Mouse (Mus musculus) layer of hippocampus, adult 9-10 months (tissue): ENCODE measurements around the gene Foxo3.

Experiments used
- DNase-seq: peaks from one replicate; pipeline ENCODE4 v3.0.0; 2022; ENCODE audit warnings: low spot score

The Foxo3 gene

DNA sequence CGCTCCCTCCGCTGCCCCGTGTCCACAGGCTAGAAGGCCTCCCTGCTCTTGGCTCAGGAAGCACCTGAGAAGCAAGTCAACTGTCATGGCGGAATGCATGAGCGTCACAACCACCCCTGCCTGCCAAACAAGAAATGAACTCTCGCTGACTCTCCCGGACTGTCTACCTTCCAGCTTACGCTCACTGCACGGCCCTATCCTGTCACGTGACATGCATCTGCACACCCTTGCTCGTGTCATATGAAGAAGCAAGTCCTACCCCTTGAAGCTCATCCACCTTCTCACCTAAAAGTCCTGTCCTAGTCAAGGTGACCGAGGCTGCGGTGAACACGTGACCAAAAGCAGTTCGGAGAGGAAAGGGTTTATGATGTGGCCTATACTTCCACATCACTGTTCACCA is 50.4 kb downstream of the Foxo3 start:
- DNase-seq = no peak

DNA sequence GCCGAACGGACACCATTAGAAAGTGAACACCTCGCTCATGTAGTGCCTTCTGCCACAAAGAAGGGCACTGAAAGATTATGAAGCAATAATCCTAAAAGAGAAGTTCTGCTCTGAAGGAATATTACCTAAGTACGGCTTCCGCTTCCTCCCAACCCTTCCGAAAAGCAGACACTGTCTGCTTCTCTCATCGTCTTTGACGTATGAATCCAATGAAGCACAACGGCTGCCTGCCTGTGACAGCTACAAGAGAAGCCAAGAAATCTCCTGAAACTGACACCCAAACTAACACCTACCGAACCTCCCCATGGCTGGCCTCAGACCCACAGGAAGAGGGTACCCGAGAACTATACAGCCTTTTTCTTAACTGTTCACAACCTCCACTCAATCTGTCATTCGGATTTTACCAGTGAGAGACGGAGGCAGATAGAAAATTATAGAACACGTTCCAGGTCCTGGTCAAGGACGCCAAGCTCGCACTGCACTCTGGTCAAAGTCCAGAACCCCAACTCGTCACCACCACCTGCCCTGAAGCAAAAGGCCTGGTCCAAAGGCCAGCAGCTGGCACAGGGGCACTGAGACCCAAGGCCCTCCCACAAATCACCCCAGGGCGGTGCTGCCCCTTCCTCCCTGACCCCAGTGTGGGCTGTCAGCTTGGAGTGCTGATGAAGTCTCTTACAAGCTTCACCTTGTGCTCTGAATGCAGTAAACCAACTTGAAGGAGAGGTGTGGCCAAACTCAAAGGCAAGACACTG is 51.2 kb downstream of the Foxo3 start:
- no peak for DNase-seq

GRCm38 (mm10) chr10:42221996-42222395 is 54.6 kb downstream of the Foxo3 start:
- DNase-seq = no peak

DNA sequence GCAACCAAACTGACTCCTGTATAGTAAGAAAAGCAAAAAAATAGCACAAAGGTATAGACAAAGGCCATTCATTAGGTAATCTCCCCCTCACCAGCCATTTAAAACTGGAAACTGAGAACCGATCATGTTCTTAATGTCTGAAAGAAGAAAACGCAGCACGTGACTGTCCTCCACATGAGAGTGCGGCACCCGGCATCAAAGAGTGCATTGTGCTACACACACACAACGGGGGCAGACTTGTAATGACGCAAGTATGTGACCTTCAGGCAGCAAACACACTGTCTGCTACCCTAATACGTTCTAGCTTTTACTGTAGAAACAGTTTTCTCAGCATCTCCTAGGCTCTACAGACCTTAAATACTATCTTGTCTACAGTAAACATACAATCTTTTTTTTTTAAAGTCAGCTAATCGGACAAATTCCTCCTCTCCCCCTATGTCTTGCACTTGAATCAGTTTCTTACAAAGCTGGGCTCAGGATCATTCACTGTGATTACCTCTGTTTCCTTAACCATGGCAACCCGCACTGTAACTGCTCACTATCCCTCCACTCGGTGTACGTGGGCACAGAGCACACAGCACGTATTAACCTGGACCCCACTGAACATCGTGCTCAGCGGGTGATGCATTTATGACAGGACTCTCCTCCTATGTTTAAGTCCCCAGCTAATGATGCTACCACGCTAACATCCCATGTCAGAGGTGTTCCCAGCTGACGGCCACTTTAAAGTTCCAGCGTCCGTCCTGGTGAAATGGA is 55.2 kb downstream of the Foxo3 start:
- DNase-seq = no peak

DNA sequence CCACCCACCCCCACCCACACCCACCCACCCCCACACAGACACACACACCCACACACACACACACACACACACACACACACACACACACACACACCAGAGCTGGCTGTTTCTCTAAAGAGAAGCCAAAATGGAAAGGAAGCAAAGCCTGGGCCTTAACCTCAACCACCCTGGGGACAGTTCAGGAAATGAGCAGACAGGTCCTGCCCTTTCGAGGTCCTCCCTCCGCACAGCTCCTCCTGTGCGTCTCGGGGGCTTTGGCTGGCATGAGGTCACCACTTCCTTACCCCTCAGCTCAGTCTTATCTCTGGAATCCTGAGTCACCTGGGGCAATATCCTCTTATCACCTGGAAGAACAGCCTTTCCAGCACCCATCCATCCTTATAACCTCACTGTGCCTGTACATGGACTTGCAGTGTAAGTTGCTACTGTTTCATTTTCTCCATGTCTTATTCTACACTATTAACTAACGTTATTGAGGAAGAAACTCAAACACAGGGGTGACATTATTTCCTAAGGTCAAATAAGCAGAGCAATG is 56.1 kb downstream of the Foxo3 start:
- DNase-seq = no peak

GRCm38 (mm10) chr10:42211407-42211806 is 65.1 kb downstream of the Foxo3 start:
- DNase-seq = no peak

GRCm38 (mm10) chr10:42210641-42211040 is 65.9 kb downstream of the Foxo3 start:
- DNase-seq = no peak

GRCm38 (mm10) chr10:42209809-42210208 is 66.7 kb downstream of the Foxo3 start:
- no peak for DNase-seq

DNA sequence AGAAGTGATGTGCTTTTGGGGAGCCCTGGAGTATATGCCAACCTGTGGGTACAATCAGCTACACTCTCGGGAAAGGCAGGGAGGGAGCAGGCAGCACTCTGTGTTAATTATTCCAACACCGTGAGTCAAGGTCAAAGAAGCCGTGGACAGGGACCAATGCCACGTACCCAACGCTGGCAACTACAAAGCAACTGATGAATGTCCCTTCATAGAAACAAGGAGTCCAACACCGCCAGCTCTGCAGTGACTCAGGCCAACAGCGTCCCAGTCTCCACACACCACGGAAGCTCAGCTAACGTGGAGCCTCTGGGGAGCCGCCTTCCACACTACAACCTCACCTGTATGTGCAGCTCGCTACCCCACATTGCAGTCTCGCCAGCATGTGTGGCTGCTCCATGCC is 68.9 kb downstream of the Foxo3 start:
- no peak for DNase-seq

- no peak for DNase-seq
Measured at GRCm38 (mm10) chr10:42204768-42205412, 71.7 kb downstream of the Foxo3 start.

DNA sequence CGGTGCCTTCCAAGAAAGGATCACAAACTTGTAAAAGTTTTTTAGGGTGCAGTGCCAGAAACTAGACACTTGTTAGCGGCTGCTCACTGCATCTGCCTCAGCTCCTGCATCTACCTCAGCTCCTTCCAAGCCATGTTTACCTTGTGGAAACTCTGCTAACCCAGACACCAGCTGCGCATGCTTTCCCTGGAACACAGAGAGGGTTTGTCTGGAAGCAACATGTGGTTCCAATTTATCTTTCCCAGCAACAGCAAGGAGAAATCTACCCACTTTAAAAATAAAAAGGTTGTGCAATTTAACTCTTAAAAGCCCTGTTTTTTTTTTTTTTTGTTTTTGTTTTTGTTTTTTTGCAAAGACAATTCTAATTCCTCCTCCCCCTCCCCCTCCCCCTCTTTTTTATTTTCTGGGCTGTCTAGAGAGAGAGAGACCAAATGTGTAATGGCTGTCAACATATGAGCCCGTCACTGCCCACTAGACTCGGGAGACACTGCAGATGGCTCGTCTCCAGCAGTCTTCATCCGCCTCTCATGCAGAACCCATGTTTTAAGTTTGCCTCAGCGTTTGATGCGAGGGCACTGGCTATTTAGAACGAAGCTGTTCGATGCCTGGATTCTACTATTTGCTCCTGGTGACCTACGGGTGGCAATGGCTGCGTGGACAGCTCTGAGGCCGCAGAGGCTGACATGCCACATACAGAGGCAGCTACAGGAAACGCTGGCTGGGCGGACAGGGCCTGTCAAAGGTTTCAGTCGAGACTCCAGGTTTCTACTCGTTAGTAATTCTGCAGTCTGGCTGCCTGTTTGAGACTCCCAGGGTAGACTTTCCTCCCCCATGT is 73.0 kb downstream of the Foxo3 start:
- no peak for DNase-seq

GRCm38 (mm10) chr10:42202561-42202960 is 74.0 kb downstream of the Foxo3 start:
- no peak for DNase-seq

- no peak for DNase-seq
Measured at GRCm38 (mm10) chr10:42199472-42199871, 77.1 kb downstream of the Foxo3 start.

GRCm38 (mm10) chr10:42198682-42199081 is 77.9 kb downstream of the Foxo3 start:
- DNase-seq = no peak

GRCm38 (mm10) chr10:42194784-42195183 is 81.8 kb downstream of the Foxo3 start:
- no peak for DNase-seq

GRCm38 (mm10) chr10:42193981-42194380 is 82.6 kb downstream of the Foxo3 start:
- DNase-seq = no peak

DNA sequence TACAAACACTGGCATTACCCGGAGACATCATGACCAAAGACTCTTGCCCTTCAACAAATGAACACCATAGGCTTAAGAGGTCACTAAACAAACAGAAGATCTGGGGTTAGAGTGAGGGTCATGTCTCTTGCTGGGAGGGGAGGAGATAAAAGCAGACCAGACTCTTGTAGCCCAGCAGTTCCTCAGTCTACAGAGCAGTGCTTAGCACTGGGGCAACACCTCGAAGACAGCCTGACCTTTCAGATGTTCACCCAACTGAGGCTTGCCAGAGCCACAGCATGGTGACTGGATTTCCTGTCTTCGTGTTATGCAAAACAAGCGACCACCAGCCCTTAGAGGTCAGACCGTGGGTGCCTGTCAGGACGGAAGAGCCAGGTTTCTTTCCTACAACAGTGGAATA is 83.6 kb downstream of the Foxo3 start:
- no peak for DNase-seq

- no peak for DNase-seq
Measured at GRCm38 (mm10) chr10:42189674-42190434, 86.7 kb downstream of the Foxo3 start.

- no peak for DNase-seq
Measured at GRCm38 (mm10) chr10:42189037-42189436, 87.5 kb downstream of the Foxo3 start.

DNA sequence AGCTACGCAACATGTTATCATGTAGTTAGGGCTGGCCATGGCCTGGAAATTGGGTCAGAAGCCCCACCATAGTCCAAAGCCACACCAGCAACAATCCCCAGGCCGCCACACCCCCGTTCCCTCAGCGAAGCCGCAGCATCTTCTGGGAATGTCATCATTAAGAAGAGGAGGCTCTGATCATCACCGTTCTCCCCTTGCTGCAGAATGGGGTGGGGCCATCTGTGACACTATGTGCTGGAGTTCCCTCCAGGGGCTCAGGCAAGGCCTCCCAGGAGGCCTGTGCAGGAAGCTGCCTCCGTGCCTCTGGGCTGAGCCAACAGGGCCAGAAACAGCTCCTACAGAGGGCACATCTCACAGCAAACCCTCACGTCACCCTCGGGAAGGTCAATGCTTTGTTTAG is 88.5 kb downstream of the Foxo3 start:
- DNase-seq = no peak

- DNase-seq = no peak
Measured at GRCm38 (mm10) chr10:42186941-42187401, 89.6 kb downstream of the Foxo3 start.
